Mouse (Mus musculus) spleen, adult 2 months (tissue): Measurements from ENCODE around the gene Bptf.

Source experiments
- CTCF ChIP-seq: fragments of 200-500 bp; IDR thresholded peaks from 2 replicates; pipeline ENCODE4 v1.5.1; 2011; ENCODE audit warnings: mild to moderate bottlenecking, inconsistent platforms; ENCODE audit not compliant: insufficient read depth, insufficient read length, insufficient replicate concordance; ENCODE audit errors: extremely low read depth
- POLR2A ChIP-seq: fragments of 200-500 bp; IDR thresholded peaks from 2 replicates; pipeline ENCODE4 v1.6.1; 2011; ENCODE audit warnings: low read depth, low read length, inconsistent platforms

GRCm38 (mm10) chr11:106999151-106999948 lies 132.6 kb downstream of the Bptf start, which contains the start of gene Kpna2:
- TF ChIP-seq CTCF (no peak), POLR2A (peak; percentile 88)
